Mouse (Mus musculus) ES-CJ7 (cell line): ENCODE measurements at regions not wholly inside any gene's neighbourhood (a gene's known extent, or its start where the extent isn't known, plus 50 kb on each side); places are given as distances from the start of the nearest gene placed in this dataset.

Source experiments
- DNase-seq: peaks from one replicate; pipeline ENCODE4 v3.0.0; 2011; ENCODE audit warnings: low read depth, low spot score

DNA sequence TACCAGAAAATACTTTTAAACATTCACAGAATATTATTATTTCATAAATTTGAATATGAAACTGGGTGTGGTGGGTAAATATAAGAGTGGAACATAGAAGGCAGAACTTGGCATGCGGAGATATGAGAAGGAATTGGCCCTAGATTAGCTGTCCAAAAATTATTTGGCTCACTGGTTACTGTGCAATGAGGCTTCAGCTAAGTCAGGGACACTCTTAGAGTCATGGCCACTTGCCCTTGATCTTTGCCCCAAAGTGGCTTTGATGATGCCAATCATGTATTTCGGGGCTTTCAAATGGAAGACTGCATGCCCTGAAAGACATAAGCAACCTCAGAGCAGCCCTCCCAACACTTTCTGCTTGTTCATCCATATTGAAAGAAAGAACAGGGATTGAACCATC, 76.9 kb downstream of the Pxdc1 start:
- DNase-seq, result no peak

DNA sequence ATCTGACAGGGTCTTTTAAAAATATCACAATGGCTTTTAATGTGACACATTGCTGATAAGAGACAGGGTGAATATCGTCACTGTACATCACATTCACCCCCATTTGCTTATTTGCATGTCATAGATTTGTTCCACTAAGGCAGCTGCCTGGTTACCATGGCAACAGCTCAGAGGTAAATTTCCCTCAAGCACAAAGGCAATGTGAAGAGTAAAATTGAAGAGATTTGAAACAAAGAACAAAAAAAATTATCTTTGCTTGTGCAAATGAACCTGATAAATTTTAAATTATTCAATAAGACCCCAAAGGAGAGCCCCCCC, 77.3 kb downstream of the Pxdc1 start:
- DNase-seq, result peak; percentile 4

DNA sequence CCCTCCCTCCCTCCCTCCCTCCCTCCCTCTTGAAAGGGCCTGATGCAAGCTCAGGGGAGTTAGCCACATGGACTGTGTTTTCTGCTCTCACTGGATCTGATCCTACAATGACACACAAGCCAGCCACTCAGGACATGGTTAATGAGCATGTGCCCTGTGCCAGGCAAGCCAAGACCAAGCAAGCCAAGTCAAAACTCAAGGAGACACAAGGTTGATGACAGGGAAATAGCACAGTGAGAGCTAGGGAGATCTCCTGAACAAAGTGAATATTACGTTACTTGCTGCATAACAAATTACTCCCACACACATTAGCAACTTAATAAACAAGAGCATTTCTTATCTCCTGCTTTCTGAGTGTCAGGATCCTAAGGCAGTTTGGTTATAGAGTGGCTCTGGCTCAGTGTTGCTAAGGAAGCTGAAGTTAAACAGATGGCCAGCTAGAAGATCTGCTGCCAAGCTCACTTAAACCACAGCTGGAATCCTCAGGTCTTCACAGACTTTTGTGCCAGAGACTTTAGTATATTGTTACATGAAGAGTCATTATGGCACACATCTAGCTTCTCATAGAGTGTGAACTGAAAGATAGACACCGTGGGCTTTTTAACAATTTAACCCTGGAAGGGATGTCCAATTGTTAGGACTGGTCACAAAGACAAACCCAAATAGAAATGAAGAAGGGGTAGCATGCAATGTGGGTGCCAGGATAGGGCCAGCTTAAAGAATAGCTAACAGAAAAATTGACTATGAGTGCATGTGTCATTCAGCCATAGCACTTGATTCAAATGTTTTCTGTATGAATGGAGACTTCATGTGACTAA, 77.9 kb downstream of the Pxdc1 start:
- no peak for DNase-seq

DNA sequence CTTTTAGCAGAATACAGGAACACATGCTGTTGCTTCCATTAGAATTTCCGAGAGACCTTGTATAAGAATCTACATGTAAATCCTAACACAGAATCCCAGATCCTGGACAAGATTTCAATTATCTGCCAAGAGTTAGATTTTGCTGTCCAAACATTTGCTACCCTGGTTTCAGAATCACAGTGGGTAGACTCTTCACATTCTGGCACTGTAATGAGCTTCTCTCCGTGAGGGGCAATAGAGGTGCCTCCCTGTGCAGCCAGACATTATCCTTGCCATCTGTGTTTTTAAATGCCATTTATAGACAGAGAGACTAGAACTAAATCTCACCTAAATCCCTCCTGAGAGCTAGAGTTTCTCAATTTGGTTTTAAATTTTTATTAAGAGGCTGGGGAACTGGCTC, 84.0 kb downstream of the Pxdc1 start:
- no peak for DNase-seq

DNA sequence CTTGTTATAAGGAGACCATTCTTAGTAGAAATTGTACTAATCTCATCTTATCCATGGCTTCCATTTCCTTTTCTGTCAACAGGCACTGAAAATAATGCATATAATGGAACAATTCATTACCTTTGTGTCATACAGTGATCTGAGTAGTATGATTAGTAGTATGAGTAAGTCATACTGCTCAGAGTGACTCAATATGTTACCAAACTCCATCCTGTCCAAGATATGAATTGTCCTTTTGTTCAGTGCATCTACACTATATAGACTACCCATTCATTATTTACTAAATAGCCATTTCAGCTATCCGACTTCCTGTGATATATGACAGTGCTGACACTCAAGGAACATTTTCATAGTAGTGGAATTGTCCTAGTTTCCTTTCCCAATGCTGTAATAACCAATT, 86.6 kb downstream of the Pxdc1 start:
- no peak for DNase-seq

DNA sequence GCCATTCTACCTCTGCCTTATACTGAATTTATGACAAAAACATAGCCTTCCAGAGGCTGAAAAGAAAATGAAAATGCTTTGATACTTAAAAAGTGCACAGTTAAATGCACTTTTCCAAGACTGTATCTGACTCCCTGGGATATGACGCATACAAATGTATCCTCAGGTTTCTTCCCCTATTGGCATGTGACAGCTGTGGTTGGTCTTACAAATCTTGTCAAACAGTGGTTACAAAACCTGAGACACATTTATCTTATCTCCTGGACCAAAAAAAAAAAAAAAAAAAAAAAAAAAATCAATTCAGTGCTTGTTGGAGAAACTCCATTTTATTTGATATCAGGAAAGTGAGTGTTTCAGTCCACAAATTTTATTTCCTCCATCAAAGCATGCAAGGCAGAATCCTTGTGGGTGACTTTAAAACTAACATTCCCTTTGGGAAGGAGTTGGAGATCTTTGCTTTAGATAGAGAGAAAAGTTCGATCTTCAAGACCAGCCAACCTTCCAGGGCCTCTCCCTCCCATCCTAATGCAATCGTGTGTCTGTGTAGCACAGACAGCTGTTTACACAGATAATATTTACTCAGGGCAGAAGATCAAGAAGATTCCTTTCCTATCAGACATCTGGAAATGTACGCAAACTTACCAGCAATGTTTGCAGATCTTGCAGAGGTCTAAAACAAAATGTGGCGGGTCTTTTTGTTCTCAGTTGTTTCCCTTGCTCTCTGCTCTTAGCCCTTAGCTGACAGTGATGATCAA, 103.0 kb downstream of the Pxdc1 start:
- no peak for DNase-seq

DNA sequence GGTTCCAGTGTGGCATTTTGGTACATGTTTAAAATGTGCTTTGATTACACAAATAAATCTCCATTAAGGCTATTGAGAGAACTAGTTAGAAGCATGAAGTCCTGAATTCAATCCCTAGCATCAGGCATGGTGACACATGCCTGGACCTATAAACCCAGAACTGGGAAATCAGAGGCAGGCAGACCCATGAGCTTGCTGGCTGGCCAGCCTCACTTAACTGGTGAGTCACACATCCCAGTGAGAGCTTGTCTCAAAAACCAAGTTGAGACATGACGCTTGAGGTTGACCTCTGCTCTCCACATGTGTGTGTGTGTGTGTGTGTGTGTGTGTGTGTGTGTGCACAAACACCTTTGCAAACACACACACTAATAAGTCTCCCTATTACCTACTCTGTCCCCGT, 112.6 kb downstream of the Pxdc1 start:
- no peak for DNase-seq

DNA sequence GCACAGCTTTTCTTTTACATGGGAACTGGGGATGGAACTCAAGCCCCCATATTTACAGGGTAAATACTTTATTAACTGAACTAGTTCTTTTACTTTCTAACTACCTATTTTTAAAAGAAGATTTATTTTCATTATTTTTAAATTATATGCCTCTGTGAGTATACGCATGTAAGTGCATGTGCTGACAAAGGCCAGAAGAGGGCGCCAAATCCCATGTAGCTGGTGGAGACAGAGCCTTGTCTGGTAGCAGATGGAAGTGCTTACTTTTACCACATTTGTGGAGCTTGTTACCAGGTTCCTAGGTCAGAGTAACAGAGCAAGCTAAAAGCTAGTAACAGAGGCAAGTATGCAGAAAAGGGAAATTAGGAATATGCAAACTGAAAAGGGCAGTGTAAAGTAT, 119.4 kb downstream of the Pxdc1 start:
- DNase-seq, result peak; percentile 60

DNA sequence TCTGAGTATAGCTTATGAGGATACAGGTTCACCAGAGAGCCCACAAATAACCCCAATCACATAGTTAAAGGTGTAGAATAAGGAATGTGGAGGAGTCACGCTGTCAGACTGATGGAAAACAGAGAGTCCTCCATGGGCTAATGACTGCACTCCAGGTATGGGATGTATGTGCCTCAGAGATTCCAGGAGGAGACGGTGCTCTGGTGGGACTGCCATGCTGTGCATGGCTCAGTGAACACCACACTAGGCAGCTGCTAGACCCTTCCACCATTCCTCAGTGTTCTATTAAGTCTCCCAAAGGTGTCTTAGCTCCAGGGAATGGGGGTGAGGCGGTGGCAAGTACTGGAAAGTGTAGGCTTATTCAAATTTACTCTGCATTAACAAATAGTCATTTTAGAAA, 142.0 kb downstream of the Pxdc1 start:
- DNase-seq, result no peak

DNA sequence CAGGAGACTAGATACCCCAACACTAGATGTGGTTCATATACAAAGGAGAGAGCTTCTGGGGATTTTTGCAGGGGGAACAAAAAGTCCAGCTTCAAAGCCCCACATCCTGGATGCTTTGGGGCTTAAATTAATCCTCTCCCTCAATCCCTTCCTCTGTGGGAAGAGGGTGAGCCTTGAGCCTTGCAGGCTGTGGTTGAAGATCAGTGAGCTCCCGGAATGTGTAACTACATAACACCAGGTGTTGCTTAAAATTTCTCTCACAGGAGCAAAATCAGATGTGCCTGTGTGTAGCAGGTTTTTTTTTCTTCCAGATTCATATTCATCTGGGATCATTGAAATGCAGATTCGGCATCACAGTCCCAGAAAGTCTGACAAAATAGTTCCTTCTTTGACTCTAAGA, 146.1 kb downstream of the Pxdc1 start:
- no peak for DNase-seq

DNA sequence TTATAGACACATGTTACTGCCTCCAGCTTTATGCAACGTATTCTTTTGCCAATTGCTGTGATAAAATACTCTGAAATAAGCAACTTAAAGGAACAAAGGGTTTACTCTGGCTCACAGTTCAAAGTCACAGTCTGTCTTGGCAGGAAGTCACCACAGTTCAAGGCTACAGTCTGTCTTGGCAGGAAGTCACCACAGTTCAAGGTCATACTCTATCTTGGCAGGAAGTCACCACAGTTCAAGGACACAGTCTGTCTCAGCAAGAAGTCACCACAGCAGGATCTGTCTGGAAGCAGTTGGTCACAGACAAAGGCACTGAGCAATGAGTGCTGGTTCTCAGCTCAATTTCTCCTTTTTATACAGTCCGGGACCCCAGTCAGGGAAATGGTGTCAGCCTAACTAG, 147.4 kb downstream of the Pxdc1 start:
- DNase-seq, result peak; percentile 59

DNA sequence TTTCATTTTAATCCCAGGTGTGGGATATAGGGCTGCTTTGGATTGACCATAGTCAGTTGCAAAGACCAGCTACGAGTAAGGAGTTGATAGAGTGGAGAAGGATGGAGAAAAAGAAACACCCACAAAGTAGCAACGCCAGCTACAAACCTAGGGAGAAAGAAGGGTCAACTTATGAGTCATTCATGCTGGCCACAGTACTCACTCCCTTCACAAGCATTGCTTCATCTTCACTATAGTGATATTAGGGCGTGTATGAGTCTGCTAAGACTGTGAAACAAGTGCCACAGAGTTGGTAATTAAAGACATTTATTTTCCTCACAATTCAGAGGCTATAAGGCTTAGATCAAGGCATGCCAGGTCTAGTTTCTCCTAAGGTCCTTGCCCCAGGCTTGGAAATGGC, 148.4 kb downstream of the Pxdc1 start:
- no peak for DNase-seq

DNA sequence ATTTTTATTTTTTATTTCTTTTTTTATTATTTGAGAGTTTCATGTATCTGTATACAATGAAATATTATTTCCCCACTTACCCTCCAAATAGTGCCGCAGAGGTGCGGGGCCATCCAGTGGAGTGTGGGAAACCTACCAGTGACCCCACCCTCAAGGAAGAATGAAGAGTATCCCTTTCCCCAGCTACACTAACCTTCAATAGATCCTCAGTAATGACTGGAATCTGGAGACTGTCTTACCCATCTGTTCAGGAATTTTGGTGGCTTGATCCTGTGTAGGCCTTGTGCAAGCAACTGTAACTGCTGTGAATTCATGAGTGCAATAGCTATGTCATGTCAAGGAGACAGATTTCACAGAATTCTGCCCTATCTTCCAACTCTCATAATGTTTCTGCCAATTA, 153.9 kb upstream of the Slc22a23 start:
- DNase-seq, result no peak

DNA sequence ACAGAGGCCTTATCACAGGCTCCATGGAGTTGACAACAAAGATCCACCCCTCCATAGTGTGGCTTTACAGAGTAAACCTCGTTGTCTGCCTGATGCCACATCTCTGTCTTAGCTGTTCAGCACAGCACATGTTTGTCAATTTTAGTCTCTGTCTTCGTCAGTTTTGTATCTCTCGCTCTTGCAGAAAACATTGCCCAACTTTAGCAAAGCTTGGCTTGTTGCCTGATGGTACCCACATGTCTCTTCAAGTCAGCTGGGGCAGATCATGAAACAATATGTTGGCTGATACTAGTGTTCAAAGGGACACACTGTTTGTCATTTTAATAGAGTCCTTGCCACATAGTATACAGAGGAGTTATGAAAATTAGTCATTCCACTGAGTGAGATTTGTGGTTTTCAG, 152.7 kb upstream of the Slc22a23 start:
- no peak for DNase-seq

DNA sequence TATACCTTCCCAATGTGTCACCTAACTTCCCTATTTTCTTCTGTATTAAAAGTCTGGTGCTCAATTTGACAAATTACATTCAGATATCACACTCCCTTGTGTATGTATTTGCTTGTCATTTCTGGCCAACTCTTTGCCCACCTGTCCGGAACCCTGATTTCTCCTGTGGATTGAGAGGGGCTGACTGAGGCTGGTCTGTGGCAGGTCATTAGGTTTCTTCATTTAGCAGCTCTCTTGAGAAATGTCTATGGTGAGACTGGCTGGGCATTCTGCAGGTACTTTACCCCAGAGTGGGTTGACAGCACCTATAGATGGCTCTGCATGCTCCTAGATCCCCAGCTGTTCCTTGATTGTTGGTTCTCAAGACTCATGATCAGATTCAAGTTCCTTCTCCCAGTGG, 139.8 kb upstream of the Slc22a23 start:
- DNase-seq, result no peak

DNA sequence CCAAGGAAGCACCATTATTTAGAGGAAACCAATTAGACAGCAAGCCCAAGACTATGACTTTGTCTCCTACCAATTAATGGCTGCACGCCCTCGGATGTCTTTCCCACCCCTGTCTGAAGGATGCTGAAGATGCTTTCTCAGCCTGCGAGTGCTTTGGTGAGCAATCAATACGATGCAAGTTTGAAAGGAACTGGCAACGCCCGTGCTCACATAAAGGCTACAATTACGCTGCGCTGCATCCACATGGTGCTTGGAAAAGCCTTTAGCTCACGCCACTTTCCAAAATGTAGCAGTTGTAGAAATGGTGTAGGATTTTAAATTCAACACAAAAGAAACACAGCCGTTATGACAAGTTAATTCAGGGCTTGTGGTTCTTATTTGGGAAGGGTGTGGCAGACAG, 136.5 kb upstream of the Slc22a23 start:
- no peak for DNase-seq

DNA sequence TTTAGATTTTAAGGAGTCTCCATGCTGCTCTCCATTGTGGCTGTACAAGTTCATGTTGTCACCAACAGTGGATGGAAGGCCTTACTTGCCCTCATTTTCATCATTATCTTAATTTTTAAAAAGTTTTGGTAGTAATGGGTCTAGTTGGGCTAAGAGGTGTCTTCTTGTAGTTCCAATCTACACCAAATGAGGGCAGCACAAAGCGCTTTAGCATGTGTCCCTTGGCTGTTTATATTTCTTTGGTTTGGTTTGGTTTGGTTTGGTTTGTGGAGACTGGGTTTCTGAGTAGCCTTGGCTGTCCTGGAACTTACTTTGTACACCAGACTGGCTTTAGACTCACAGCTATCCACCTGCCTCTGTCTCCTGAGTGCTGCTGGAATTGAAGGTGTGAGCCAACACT, 125.4 kb upstream of the Slc22a23 start:
- peak; percentile 16 for DNase-seq

DNA sequence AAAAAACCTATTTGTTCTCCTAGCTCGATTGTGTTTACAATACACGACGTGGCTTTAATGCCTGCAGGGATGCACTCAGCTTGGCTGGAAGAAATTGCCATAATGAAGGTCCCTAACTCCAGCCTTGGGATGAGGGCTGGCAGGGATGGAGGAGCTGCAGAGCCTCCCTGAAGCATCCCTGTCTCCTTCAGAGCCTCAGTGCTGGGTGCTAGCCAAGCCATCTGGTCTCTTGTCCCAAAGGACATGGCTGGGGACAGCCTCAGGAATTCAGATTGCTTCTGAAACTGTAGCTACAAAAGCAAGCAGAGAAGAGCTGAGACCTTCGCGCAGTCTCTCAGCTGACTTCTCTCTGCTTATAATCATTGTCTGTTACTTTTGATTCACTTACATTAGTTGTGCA, 124.6 kb upstream of the Slc22a23 start:
- no peak for DNase-seq

DNA sequence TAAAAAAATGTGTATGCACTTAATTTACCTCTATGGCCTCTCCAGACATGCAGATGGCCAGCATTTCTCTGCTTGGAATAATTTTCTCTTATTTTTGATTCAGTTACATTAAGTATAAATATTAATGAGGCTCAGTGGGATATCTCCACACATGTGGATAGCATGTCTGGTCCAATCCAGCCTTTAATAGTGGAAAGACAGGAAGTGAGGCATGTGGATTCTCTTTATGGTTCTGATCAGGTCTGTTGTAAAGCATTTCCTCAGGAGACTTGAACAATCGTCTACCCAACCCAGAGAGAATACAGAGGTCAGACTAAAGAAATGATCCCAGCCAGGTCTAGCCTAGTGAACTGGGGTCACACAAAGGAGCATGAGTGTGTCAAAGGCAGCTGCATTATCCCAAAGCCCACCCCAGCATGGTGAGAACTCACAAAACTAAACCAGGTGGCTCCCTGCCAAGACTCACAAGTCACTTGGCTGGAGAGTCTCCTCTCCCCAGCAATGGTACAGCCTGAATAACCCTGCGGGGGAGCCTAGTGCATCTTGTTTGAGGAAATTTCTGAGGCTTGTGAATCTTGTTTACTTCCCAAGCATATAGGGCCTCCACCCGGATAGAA, 123.3 kb upstream of the Slc22a23 start:
- no peak for DNase-seq

DNA sequence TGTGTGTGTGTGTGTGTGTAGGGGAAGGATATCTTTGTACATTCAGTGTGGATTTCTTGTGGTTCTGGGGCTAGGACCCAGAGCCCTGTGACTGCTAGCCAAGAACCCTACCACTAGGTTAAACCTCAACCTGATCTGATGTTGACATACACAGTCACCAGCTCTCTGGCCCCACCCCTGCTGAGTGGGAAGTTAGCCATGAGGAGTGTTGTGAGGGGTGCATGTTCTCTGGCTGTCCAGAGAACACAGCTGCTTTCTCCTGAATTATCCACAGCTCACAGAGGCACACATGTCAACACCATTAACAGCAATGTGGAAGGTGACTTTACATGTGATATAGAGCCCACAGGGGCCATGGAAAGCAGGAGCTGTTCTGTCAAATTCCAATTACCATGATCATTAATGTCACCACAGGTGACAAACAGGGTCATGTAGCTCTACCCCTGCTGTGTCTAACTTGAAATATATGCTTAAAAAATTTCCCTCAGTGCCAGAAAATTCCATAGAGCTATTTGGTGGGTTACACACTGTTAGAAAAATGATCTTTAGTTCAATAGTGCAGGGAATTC, 121.0 kb upstream of the Slc22a23 start:
- no peak for DNase-seq

DNA sequence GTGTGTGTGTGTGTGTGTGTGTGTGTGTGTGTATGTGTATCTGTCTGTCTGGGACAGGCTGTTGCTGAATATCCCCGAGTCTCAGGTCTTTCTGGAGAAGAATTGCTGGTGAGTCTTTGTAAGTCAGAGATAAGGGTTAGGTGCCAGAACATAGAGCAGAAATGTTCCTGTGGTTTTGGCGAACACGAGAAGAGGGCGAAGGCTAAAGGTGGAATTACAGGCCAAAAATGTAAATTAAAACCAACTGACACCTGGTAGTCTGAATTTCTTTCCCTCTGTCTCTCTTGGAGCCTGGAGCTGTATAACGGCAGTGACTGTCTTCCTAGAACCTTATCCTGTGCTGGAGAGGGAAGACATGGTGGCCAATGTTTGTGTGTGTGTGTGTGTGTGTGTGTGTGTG, 120.5 kb upstream of the Slc22a23 start:
- no peak for DNase-seq

DNA sequence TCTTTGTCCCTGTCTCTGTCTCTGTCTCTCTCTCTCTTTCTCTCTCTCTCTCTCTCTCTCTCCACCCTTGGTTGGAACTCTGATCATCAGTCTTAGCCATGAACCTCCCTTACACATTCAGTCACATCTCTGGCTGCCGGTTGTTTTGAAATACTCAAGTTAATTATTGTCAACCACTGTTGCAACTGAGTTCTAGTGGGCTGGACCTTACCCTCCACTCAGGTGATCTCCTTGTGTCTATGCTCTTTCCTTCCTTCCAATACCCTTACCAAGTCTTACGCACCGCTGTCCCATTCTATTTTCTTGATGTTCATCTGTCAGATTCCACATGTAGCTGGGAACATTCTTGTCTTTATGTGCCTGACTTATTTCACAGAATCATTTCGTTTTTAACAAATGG, 119.2 kb upstream of the Slc22a23 start:
- DNase-seq, result no peak
